Mouse (Mus musculus) inflammation-experienced regulatory T-cells, adult 6 months (primary cell): Measurements from ENCODE around the gene Ldlrap1. TPM values are rescaled to one million over a fixed set of nuclear protein-coding genes. Genes with fewer than 3 reads are reported as not detected.
"Not testable (repeated sequence)": the region's sequence is repeated elsewhere in the genome, so short reads cannot be mapped to it uniquely, and the experiment has no call there.

ENCODE experiments used
- ATAC-seq: one replicate; pipeline ENCODE4 v1.8.0; 2017
- polyA plus RNA-seq, 3 experiments: library from polyadenylated mRNA; unstranded; fragments of 100-300 nt; shearing (Covaris generic); gene quantifications; one replicate each; pipeline ENCODE4 v1.2.1; 2017

Ldlrap1 gene
- polyA plus RNA-seq = 10 to 100 TPM; 14.2 to 31.3 (median 24.4) TPM

GRCm38 (mm10) chr4:134767426-134768225 lies at the start of gene Ldlrap1:
Gene Ldlrap1, minus strand, starts transcription at chr4:134768024.
- peak; percentile 84 for ATAC-seq

- no peak for ATAC-seq
Observed at GRCm38 (mm10) chr4:134814229-134814571, 46.4 kb upstream of the Ldlrap1 start.

- ATAC-seq = no peak
Observed at GRCm38 (mm10) chr4:134813406-134814228, 45.8 kb upstream of the Ldlrap1 start.

- no peak for ATAC-seq
Observed at GRCm38 (mm10) chr4:134804765-134805164, 36.9 kb upstream of the Ldlrap1 start.

GRCm38 (mm10) chr4:134802765-134803164 lies 34.9 kb upstream of the Ldlrap1 start:
- no peak for ATAC-seq

- ATAC-seq = no peak
Observed at GRCm38 (mm10) chr4:134802155-134802554, 34.3 kb upstream of the Ldlrap1 start.

GRCm38 (mm10) chr4:134800693-134801092 lies 32.9 kb upstream of the Ldlrap1 start:
- ATAC-seq = no peak

GRCm38 (mm10) chr4:134800098-134800497 lies 32.3 kb upstream of the Ldlrap1 start:
- ATAC-seq = no peak

- ATAC-seq = no peak
Observed at GRCm38 (mm10) chr4:134799272-134799671, 31.4 kb upstream of the Ldlrap1 start.

- ATAC-seq = no peak
Observed at GRCm38 (mm10) chr4:134798861-134799260, 31.0 kb upstream of the Ldlrap1 start.

- no peak for ATAC-seq
Observed at GRCm38 (mm10) chr4:134797621-134798020, 29.8 kb upstream of the Ldlrap1 start.

- ATAC-seq = peak; percentile 92
Observed at GRCm38 (mm10) chr4:134796581-134797361, 28.9 kb upstream of the Ldlrap1 start.

GRCm38 (mm10) chr4:134795819-134796485 lies 28.1 kb upstream of the Ldlrap1 start:
- peak; percentile 23 for ATAC-seq

GRCm38 (mm10) chr4:134794959-134795358 lies 27.1 kb upstream of the Ldlrap1 start:
- not testable (repeated sequence) for ATAC-seq

- ATAC-seq = no peak
Observed at GRCm38 (mm10) chr4:134793213-134793956, 25.6 kb upstream of the Ldlrap1 start.

- ATAC-seq = no peak
Observed at GRCm38 (mm10) chr4:134791731-134792130, 23.9 kb upstream of the Ldlrap1 start.

GRCm38 (mm10) chr4:134786946-134787345 lies 19.1 kb upstream of the Ldlrap1 start:
- ATAC-seq = peak; percentile 99

GRCm38 (mm10) chr4:134784701-134785100 lies 16.9 kb upstream of the Ldlrap1 start:
- ATAC-seq = no peak

GRCm38 (mm10) chr4:134779136-134779934 lies 11.5 kb upstream of the Ldlrap1 start:
- ATAC-seq = no peak

GRCm38 (mm10) chr4:134776246-134776645 lies 8.4 kb upstream of the Ldlrap1 start:
- no peak for ATAC-seq
